Mouse (Mus musculus) E14TG2a.4 (cell line): ENCODE measurements at regions not wholly inside any gene's neighbourhood (a gene's known extent, or its start where the extent isn't known, plus 50 kb on each side); places are given as distances from the start of the nearest gene placed in this dataset.

Source experiments
- CTCF ChIP-seq: conservative IDR thresholded peaks from 2 replicates; pipeline ENCODE4 v1.5.1; 2014; ENCODE audit warnings: low read length
- NANOG ChIP-seq: IDR thresholded peaks from 2 replicates; pipeline ENCODE4 v1.6.1; 2014; ENCODE audit warnings: borderline replicate concordance, low read length, mixed read lengths

GRCm38 (mm10) chr16:89702406-89702805 is 131.4 kb upstream of the Krtap11-1 start:
- TF ChIP-seq CTCF (no peak), NANOG (no peak)
